Mouse (Mus musculus) neural tube, embryonic 12.5 days (tissue): ENCODE data around the gene Nol7. TPM values are rescaled to one million over a fixed set of nuclear protein-coding genes. Genes with fewer than 3 reads are reported as not detected.

Source experiments
- ATAC-seq: fragments of 200-750 bp; cut with Nextera tagmentation; 2 replicates; pipeline ENCODE4 v1.8.0; 2017; ENCODE audit warnings: low read depth, mild to moderate bottlenecking, moderate TSS enrichment, moderate library complexity; ENCODE audit not compliant: low FRiP score
- H3K27ac ChIP-seq: fragments of 300-500 bp; sonication (generic); 2 replicates; pipeline ENCODE4 v1.5.1; 2016
- H3K27me3 ChIP-seq: fragments of 300-500 bp; sonication (generic); replicated peaks from 2 replicates; pipeline ENCODE4 v1.6.1; 2016; ENCODE audit warnings: mild to moderate bottlenecking
- H3K36me3 ChIP-seq: fragments of 300-500 bp; sonication (generic); 2 replicates; pipeline ENCODE4 v1.6.1; 2016; ENCODE audit warnings: mild to moderate bottlenecking
- H3K4me1 ChIP-seq: fragments of 300-500 bp; sonication (generic); 2 replicates; pipeline ENCODE4 v1.6.1; 2016
- H3K4me2 ChIP-seq: fragments of 300-500 bp; sonication (generic); replicated peaks from 2 replicates; pipeline ENCODE4 v1.6.1; 2016; ENCODE audit warnings: mild to moderate bottlenecking
- H3K4me3 ChIP-seq: fragments of 300-500 bp; sonication (generic); 2 replicates; pipeline ENCODE4 v1.5.1; 2016
- H3K9ac ChIP-seq: fragments of 300-500 bp; sonication (generic); 2 replicates; pipeline ENCODE4 v1.6.1; 2016; ENCODE audit warnings: mild to moderate bottlenecking
- H3K9me3 ChIP-seq: fragments of 300-500 bp; sonication (generic); 2 replicates; pipeline ENCODE4 v1.6.1; 2016; ENCODE audit warnings: mild to moderate bottlenecking
- WGBS: fragments of 180-500 bp; shearing (Covaris S2); methylation state at CpG from one replicate; pipeline ENCODE4 v1.1.7; 2016; 5-methylcytosine and 5-hydroxymethylcytosine counted together
- polyA plus RNA-seq: library from polyadenylated mRNA; unstranded; fragments of >200 nt; fragmentation: Nextera tagmentation; extraction: Ambion mirVana; gene quantifications from 2 replicates; pipeline ENCODE4 v1.2.1, GENCODE M21; 2016

The Nol7 gene
- polyA plus RNA-seq, 1 experiment from 2014 or later = 188 TPM

DNA sequence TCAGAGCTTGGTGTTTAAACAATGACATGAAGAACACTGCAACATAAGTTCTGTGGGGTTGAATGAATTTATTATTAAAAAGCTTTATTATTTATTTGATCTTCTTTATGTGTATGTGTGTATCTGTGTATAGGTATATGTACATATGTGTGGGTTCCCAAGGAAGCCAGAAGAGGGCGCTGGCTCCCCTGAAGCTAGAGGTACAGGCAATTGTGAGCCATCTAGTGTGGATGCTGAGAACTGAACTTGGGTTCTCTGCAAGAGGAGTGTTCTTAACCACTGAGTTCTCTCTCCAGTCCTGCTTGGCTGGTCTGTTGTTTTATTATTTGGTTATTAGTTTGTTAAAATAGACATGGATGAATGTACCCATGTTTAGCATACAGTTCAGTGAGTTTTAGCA, 25.3 kb upstream of the Nol7 start:
- H3K4me3 ChIP-seq = no peak overlapping the region
- no peaks in the 10 kb centered on the region for H3K4me1 ChIP-seq
- WGBS = 94% methylated on average over 1 of the region's 1 CpGs
- no peak overlapping the region for H3K4me2 ChIP-seq
- no peak for ATAC-seq
- no peak overlapping the region for H3K9ac ChIP-seq
- H3K27me3 ChIP-seq = no peaks in the 10 kb centered on the region
- H3K36me3 ChIP-seq = peaks cover 41% of the 10 kb centered on the region
- no peak overlapping the region for H3K27ac ChIP-seq
- H3K9me3 ChIP-seq = no peaks in the 10 kb centered on the region

DNA sequence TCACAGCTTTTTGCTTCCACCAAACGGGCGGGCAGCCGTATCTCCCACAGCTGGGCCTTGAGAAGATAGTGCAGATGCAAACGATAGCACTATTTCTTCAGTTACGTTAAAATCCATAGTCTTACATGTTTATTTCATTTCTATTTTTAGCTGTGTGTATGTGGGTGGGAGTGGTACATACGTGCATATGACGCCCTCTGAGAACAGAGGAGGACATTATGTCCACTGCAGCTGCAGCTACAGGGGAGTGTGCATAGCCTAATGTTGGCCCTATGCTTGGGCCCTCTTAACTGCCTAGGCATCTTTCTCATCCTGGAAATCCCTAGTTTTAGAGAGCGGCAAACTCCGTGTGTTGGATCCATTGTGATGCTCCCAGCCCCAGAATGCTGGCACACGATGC, 24.0 kb upstream of the Nol7 start:
- ATAC-seq = no peak
- 90% methylated on average over 10 of the region's 10 CpGs for WGBS
- 0 out of 2 replicates have a peak, but pooled peaks cover 3% of the 10 kb centered on the region for H3K4me1 ChIP-seq
- no peaks in the 10 kb centered on the region for H3K9me3 ChIP-seq
- peaks cover 42% of the 10 kb centered on the region for H3K36me3 ChIP-seq
- H3K27me3 ChIP-seq = no peaks in the 10 kb centered on the region
- no peak overlapping the region for H3K27ac ChIP-seq
- H3K9ac ChIP-seq = no peak overlapping the region
- no peak overlapping the region for H3K4me2 ChIP-seq
- no peak overlapping the region for H3K4me3 ChIP-seq

DNA sequence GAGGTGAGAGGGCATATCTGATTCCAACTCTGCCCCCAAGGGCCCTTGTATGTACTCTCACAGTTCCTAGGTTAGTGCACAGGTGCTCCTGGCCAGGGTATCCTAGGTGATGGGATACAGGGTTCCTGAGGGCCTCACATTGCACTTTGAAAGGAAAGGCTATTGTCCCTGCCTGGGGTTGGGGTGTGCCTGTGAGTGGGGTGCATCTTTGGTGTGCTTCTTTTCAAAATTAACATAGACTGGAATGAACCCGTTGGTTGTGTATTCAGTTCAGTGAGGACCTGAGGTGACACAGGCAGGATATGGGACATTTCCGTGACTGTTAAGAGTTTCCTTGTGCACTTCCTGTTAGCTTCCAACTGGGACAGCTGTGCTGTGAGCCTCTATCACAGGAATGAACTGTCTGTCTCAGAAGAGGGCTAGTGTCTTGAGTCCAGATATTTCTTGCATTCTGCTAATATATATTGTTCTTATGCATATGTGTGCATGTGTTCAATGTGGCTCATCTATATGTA, 23.2 kb upstream of the Nol7 start:
- H3K27me3 ChIP-seq = no peaks in the 10 kb centered on the region
- H3K4me2 ChIP-seq = no peak overlapping the region
- H3K27ac ChIP-seq = no peak overlapping the region
- WGBS = 78% methylated on average over 2 of the region's 2 CpGs
- no peak overlapping the region for H3K9ac ChIP-seq
- H3K36me3 ChIP-seq = peaks cover 42% of the 10 kb centered on the region
- H3K4me1 ChIP-seq = 0 out of 2 replicates have a peak, but pooled peaks cover 3% of the 10 kb centered on the region
- ATAC-seq = no peak
- no peak overlapping the region for H3K4me3 ChIP-seq
- no peaks in the 10 kb centered on the region for H3K9me3 ChIP-seq

DNA sequence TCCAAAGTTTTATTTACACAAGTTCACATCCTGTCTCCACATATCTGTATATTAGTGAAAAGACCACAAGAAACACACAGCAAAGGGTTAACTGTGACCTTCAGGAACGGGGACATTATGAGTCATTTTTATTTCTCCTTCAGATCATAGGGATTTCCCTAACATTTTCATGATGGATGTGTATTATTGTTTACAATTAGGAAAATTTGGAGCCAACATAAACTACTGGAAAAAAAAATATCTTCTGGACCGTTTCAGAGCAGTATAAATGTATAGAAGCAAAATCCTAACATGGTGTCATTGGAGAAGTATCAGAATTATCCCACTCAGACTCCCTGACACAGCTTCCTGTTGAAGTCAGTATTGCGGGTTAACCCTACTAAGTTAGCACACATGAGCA, 18.2 kb upstream of the Nol7 start:
- no peak overlapping the region for H3K4me3 ChIP-seq
- WGBS = 89% methylated on average over 3 of the region's 3 CpGs
- no peaks in the 10 kb centered on the region for H3K27me3 ChIP-seq
- ATAC-seq = no peak
- no peak overlapping the region for H3K9ac ChIP-seq
- 0 out of 2 replicates have a peak, but pooled peaks cover 3% of the 10 kb centered on the region for H3K4me1 ChIP-seq
- peaks cover 17% of the 10 kb centered on the region for H3K36me3 ChIP-seq
- no peak overlapping the region for H3K27ac ChIP-seq
- H3K9me3 ChIP-seq = no peaks in the 10 kb centered on the region
- no peak overlapping the region for H3K4me2 ChIP-seq

DNA sequence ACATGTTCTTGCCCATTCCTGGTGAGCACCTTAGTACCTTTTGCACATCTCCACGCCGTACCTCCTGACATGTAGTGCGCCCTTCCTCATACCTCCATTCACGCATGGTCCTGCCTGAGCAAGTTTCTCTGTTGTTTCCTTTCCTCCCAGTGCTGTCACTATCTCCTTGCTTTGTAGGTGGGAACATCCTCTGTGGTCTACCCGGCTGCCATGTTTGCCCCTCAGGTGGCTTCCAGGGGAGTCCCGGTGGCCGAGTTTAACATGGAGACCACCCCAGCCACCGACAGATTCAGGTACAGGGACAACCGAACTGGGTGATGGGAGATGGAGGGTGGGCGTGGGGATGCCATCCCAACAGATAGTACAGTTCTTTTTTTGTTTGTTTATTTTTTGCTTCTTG, 12.9 kb upstream of the Nol7 start:
- ATAC-seq = no peak
- WGBS = 97% methylated on average over 10 of the region's 10 CpGs
- Histone ChIP-seq H3K4me1 (no peaks in the 10 kb centered on the region), H3K4me2 (no peak overlapping the region), H3K4me3 (no peak overlapping the region), H3K27ac (no peak overlapping the region), H3K9ac (no peak overlapping the region), H3K9me3 (no peaks in the 10 kb centered on the region), H3K36me3 (peaks cover 11% of the 10 kb centered on the region), H3K27me3 (no peaks in the 10 kb centered on the region)

DNA sequence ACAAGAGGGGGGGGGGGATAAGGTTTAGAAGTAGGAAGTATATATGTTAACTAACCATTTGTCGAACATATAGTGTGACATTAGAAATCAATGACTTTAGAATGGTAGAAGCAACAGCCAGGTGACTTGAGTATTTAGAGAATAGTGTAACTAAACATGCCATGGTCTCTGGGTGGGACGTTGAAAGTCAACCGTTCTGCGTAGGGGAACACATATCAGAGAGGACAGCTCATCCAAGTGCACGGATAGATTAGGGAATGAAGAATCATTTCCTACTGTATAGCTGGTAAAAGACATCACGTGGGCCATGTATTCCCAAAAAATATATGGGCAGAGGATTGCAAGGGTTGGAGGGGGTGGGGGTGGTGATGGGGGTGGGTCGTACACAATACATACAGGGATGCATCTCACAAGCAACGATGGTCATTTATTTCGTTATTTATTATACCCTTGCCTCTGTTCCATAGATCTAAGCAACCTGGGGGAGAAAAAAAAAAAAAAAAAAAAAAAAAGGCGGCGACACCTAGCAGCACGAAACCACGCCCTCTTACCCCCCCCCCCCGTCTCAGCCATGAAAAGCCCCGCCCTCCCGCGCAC, 392 bp upstream of the Nol7 start:
- no peaks in the 10 kb centered on the region for H3K27me3 ChIP-seq
- peaks cover 7% of the 10 kb centered on the region; the same call in 1 of the 2 replicates for H3K4me1 ChIP-seq
- no peak overlapping the region for H3K9ac ChIP-seq
- peak overlapping the region; percentile 70 for H3K4me2 ChIP-seq
- H3K36me3 ChIP-seq = peaks cover 32% of the 10 kb centered on the region
- 49% methylated on average over 15 of the region's 17 CpGs for WGBS
- H3K9me3 ChIP-seq = no peaks in the 10 kb centered on the region
- no peak overlapping the region for H3K27ac ChIP-seq
- peak overlapping the region; percentile 90 for H3K4me3 ChIP-seq
- ATAC-seq = peak; percentile 71

DNA sequence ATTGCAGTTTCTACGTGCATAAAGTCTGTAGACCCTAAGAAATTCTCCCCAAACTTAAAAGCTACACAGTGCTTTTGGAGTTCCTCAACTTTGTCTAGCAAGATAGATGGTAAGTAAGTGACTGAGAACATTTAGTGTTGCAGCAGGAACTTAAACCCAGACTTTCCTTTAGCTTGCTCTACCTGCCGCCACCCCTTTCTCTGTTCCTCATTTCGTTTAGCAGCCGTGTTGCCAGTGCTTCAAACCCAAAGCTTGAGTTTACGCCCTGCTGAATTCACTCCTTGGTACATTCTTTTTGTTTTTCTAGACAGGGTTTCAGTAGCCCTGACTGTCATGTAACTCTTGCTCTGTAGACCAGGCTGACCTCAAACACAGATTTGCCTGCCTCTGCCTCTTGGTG, 1.4 kb downstream of the Nol7 start:
- Histone ChIP-seq H3K9me3 (no peaks in the 10 kb centered on the region), H3K27me3 (no peaks in the 10 kb centered on the region), H3K4me3 (no peak overlapping the region), H3K9ac (no peak overlapping the region), H3K4me2 (peak overlapping the region; percentile 70), H3K36me3 (peaks cover 41% of the 10 kb centered on the region), H3K4me1 (peaks cover 7% of the 10 kb centered on the region; the same call in 1 of the 2 replicates), H3K27ac (no peak overlapping the region)
- 90% methylated on average over 5 of the region's 5 CpGs for WGBS
- ATAC-seq = no peak

DNA sequence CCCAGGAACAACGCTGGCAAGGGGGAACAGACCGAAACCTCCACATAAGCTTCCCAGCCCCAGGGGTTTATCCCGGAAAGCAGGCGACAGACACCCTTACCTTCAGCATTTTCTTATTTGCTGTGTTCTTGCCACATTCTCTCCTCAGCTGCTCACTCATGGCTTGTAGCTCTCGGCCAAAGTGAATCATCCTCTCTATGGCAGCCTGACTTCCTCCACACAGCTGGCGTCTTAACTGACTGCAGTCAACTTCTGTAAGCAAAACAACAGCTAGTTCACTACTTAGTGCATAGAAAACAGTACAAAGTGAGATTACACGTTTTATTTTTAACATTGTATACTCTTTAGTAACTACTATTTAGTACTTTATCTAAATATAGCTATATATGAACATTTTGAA, 14.1 kb downstream of the Nol7 start:
- no peak for ATAC-seq
- H3K4me1 ChIP-seq = no peaks in the 10 kb centered on the region
- 89% methylated on average over 7 of the region's 7 CpGs for WGBS

DNA sequence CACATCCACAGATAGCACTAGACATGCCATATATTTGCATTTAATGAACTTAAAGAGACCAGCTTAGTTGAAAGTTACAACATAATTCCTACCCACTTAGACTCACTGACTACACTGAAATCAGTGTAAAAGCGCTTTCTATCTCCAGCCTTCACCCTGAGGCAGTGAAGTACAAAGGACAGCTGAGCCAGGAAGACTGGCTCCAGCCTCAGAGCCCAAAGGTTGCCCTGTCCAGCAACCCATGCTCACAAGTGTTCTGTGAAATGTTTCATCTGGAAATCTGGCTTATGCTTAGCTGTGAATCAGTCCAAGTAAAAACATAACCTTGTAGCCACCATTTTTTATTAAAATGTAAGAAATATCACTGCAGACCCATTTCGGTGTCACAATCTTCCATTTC, 15.4 kb downstream of the Nol7 start:
- Histone ChIP-seq H3K4me2 (no peak overlapping the region), H3K4me3 (no peak overlapping the region), H3K9me3 (no peaks in the 10 kb centered on the region), H3K27ac (no peak overlapping the region), H3K36me3 (peaks cover 54% of the 10 kb centered on the region), H3K9ac (no peak overlapping the region), H3K27me3 (no peaks in the 10 kb centered on the region), H3K4me1 (no peaks in the 10 kb centered on the region)
- ATAC-seq = no peak
- 92% methylated on average over 2 of the region's 2 CpGs for whole genome bisulfite sequencing

More for the DNA sequence above, 14.1 kb downstream of the Nol7 start:
- Histone ChIP-seq H3K36me3 (peaks cover 57% of the 10 kb centered on the region), H3K27ac (no peak overlapping the region), H3K9ac (no peak overlapping the region), H3K4me2 (no peak overlapping the region), H3K9me3 (no peaks in the 10 kb centered on the region), H3K4me3 (no peak overlapping the region), H3K27me3 (no peaks in the 10 kb centered on the region)

DNA sequence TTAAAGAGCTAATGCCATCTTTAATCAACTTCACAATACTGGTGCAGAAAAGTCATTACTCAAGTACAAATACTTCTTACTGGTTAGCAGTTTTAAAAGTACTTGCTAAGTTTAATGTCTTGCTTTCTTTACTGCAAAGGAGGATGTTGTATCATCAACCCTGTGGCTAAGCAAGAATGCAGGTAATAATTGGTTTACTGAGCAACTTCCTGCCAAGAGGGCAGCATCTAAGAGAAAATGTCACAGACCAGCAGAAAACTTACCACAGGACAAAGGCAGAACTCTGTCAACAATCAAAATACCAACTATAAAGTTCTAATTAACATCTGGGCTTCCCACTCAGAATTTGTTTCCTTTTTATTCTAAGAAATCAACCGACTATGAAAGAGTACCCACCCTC, 17.1 kb downstream of the Nol7 start:
- H3K36me3 ChIP-seq = peaks cover 63% of the 10 kb centered on the region
- WGBS = 91% methylated on average over 1 of the region's 1 CpGs
- H3K9ac ChIP-seq = no peak overlapping the region
- no peaks in the 10 kb centered on the region for H3K27me3 ChIP-seq
- ATAC-seq = no peak
- H3K4me3 ChIP-seq = no peak overlapping the region
- H3K4me2 ChIP-seq = no peak overlapping the region
- no peaks in the 10 kb centered on the region for H3K9me3 ChIP-seq
- H3K4me1 ChIP-seq = no peaks in the 10 kb centered on the region
- no peak overlapping the region for H3K27ac ChIP-seq

DNA sequence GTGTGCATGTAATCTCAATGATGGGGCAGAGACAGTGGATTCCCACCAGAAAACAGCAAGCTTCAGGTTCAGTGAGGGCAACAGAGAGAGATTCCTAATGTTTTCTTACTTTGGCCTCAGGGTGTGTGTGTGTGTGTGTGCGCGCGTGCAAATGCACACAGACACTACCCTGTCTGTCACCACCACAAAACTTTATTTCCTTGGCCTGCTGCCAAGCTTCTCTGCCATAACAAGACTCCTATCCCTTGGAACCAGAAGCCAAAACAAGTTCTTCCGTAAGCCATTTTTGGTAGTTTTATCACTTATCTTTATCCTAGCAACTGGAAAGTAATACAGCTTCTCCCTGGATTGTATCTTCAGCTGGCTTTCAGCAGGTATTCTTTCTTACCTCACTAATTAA, 30.2 kb downstream of the Nol7 start:
- ATAC-seq = no peak
- no peak overlapping the region for H3K27ac ChIP-seq

DNA sequence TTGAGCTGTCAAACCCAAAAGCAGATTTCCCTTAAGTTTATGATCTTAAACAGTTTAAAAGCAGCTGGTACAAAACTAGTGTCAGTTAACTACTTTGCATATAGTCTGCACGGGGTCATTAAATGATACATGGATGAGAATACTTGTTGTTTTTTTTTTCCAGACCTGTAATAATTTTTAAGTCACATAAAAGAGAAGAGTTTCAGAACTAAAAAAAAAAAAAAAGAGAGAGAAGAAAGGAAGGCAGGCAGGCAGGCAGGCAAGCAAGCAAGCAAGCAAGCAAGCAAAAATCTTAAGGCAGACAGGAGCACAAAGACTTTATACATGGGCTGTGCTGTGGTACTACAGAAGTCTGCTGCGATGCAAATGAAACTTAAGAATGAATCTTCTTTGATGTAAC, 35.2 kb downstream of the Nol7 start:
- no peaks in the 10 kb centered on the region for H3K27me3 ChIP-seq
- peaks cover 12% of the 10 kb centered on the region; the same call in 1 of the 2 replicates for H3K36me3 ChIP-seq
- no peak overlapping the region for H3K4me2 ChIP-seq
- WGBS = 81% methylated on average over 2 of the region's 2 CpGs
- H3K9ac ChIP-seq = no peak overlapping the region
- H3K9me3 ChIP-seq = no peaks in the 10 kb centered on the region
- no peak overlapping the region for H3K27ac ChIP-seq
- H3K4me1 ChIP-seq = no peaks in the 10 kb centered on the region
- no peak for ATAC-seq
- H3K4me3 ChIP-seq = no peak overlapping the region

More for the DNA sequence above, 30.2 kb downstream of the Nol7 start:
- no peak overlapping the region for H3K4me3 ChIP-seq
- no peak overlapping the region for H3K4me2 ChIP-seq
- 94% methylated on average over 4 of the region's 4 CpGs for WGBS
- H3K27me3 ChIP-seq = no peaks in the 10 kb centered on the region
- H3K36me3 ChIP-seq = peaks cover 20% of the 10 kb centered on the region
- H3K9ac ChIP-seq = no peak overlapping the region
- H3K9me3 ChIP-seq = no peaks in the 10 kb centered on the region
- H3K4me1 ChIP-seq = no peaks in the 10 kb centered on the region

DNA sequence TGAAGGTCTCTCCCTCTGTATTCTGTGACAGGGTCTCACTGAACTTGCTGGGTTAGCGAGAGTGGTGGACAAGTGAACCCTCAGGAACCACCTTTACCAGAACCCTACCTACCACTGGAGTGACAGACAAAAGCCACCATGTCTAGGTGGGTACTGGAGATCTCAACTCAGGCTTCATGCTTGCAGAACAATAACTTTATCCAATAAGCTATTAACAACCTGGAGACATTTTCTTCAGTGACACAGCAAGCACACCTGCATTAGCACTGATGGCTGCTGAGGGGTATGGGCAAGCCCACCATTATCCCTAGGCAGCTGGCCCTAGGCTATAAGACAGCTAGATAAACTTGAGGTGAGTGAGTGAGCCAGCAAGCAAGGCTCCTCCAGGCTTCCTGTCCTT, 42.2 kb downstream of the Nol7 start:
- Histone ChIP-seq H3K4me3 (no peak overlapping the region), H3K9me3 (no peaks in the 10 kb centered on the region), H3K4me1 (no peaks in the 10 kb centered on the region), H3K27ac (no peak overlapping the region), H3K36me3 (no peaks in the 10 kb centered on the region), H3K27me3 (no peaks in the 10 kb centered on the region), H3K9ac (no peak overlapping the region), H3K4me2 (no peak overlapping the region)
- WGBS = 90% methylated on average over 1 of the region's 1 CpGs
- no peak for ATAC-seq
